Mouse (Mus musculus) liver, embryonic 13.5 days (tissue): Measurements from ENCODE around the gene Rcc2. TPM values are rescaled to one million over a fixed set of nuclear protein-coding genes. Genes with fewer than 3 reads are reported as not detected.
A peak's percentile ranks its signal among the peaks of the same experiment; 100 is the strongest.

Source experiments
- ATAC-seq: fragments of 200-750 bp; cut with Nextera tagmentation; 2 replicates; pipeline ENCODE4 v1.8.0; 2017; ENCODE audit warnings: low read depth, mild to moderate bottlenecking, moderate number of reproducible peaks, moderate library complexity
- DNase-seq: peaks from one replicate; pipeline ENCODE4 v3.0.0; 2022
- H3K27ac ChIP-seq: fragments of 300-500 bp; sonication (generic); 2 replicates; pipeline ENCODE4 v1.5.1; 2015; ENCODE audit warnings: moderate library complexity, mild to moderate bottlenecking, inconsistent platforms
- H3K27me3 ChIP-seq: fragments of 300-500 bp; sonication (generic); 2 replicates; pipeline ENCODE4 v1.6.1; 2015; ENCODE audit warnings: mild to moderate bottlenecking, inconsistent platforms
- H3K36me3 ChIP-seq: fragments of 300-500 bp; sonication (generic); 2 replicates; pipeline ENCODE4 v1.6.1; 2015; ENCODE audit warnings: mild to moderate bottlenecking, inconsistent platforms
- H3K4me1 ChIP-seq: fragments of 300-500 bp; sonication (generic); replicated peaks from 2 replicates; pipeline ENCODE4 v1.6.1; 2015; ENCODE audit warnings: inconsistent platforms
- H3K4me2 ChIP-seq: fragments of 300-500 bp; sonication (generic); 2 replicates; pipeline ENCODE4 v1.6.1; 2015; ENCODE audit warnings: inconsistent platforms, mild to moderate bottlenecking, moderate library complexity
- H3K4me3 ChIP-seq: fragments of 300-500 bp; sonication (generic); replicated peaks from 2 replicates; pipeline ENCODE4 v1.5.1; 2015; ENCODE audit warnings: mild to moderate bottlenecking, inconsistent platforms
- H3K9ac ChIP-seq: fragments of 300-500 bp; sonication (generic); 2 replicates; pipeline ENCODE4 v1.6.1; 2015; ENCODE audit warnings: mild to moderate bottlenecking, inconsistent platforms
- H3K9me3 ChIP-seq: fragments of 300-500 bp; sonication (generic); replicated peaks from 2 replicates; pipeline ENCODE4 v1.6.1; 2016; ENCODE audit warnings: inconsistent platforms
- WGBS: fragments of 180-500 bp; shearing (Covaris S2); methylation state at CpG from one replicate; pipeline ENCODE4 v1.1.7; 2015; ENCODE audit not compliant: insufficient replicate concordance; 5-methylcytosine and 5-hydroxymethylcytosine counted together
- polyA plus RNA-seq: library from polyadenylated mRNA; unstranded; fragments of >200 nt; fragmentation: Nextera tagmentation; extraction: Ambion mirVana; gene quantifications from 2 replicates; pipeline ENCODE4 v1.2.1, GENCODE M21; 2015

Gene Rcc2
- polyA plus RNA-seq, 1 experiment from 2014 or later, result 25.7 TPM

DNA sequence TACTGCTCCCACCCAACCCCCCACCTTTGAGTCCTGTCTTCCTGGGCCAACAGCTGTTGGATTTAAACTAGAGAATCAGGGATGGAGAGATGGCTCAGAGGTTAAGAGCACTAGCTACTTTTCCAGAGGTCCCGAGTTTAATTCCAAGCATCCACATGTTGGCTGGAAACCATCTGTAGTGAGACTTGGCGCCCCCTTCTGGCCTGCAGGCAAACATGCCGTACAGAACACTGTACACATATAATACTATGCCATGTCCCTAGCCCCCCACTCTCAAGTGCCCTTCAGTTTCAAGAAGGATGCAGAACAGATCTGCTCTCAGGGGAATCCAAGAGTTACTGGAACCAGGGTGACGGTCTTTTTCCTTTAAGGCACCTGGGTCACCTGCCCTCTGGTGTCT, 31.3 kb downstream of the Rcc2 start:
- no peak overlapping the region for H3K4me2 ChIP-seq
- H3K4me3 ChIP-seq, result no peak overlapping the region
- H3K27ac ChIP-seq, result no peak overlapping the region
- DNase-seq, result no peak
- 65% methylated on average over 4 of the region's 4 CpGs for WGBS
- H3K36me3 ChIP-seq, result no peaks in the 10 kb centered on the region
- H3K4me1 ChIP-seq, result 0 out of 2 replicates have a peak, but pooled peaks cover 2% of the 10 kb centered on the region
- no peak for ATAC-seq
- no peaks in the 10 kb centered on the region for H3K9me3 ChIP-seq
- no peaks in the 10 kb centered on the region for H3K27me3 ChIP-seq
- H3K9ac ChIP-seq, result no peak overlapping the region

DNA sequence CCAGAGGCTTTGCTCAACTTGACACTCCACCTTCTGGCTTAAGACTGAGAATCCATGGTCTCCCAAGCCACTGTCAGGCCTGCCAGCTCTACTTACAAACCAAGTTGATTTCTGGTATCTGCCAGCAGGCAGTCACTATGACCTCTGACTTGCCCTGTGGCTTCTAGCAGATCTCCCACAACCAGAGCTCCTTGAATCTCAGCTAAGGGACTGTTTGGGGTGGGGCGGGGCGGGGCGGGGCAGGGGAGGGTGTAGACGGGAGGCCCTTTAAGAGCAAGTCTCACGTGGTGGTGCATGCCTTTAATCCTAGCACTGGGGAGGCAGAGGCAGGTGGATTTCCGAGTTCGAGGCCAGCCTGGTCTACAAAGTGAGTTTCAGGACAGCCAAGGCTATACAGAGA, 32.5 kb downstream of the Rcc2 start:
- Histone ChIP-seq H3K4me2 (no peak overlapping the region), H3K9ac (no peak overlapping the region), H3K9me3 (no peaks in the 10 kb centered on the region), H3K27ac (no peak overlapping the region), H3K4me1 (0 out of 2 replicates have a peak, but pooled peaks cover 2% of the 10 kb centered on the region), H3K36me3 (no peaks in the 10 kb centered on the region), H3K27me3 (no peaks in the 10 kb centered on the region), H3K4me3 (no peak overlapping the region)
- peak; percentile 38 for DNase-seq
- WGBS, result 28% methylated on average over 7 of the region's 7 CpGs
- ATAC-seq, result 0 out of 2 replicates have a peak, but pooled peaks have one; percentile 15

DNA sequence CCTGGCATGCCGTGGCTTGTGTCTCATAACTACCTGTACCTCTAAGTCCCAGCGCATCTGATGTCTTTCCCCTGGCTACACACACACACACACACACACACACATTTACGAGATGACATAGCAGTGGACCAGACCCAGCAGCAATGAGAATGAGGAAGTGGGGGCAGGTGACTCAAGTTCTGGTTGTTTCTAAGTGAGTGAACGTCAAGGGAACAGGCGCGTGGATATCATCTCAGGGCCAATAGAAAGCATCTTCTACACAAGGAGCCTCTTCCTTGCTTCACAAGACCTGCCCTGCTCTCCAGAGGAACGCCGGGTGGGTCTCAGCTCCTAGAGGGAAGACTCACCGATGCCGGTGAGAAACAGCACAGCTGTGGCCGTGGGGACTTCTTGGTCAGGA, 40.3 kb downstream of the Rcc2 start:
- H3K9ac ChIP-seq, result no peak overlapping the region
- no peak overlapping the region for H3K27ac ChIP-seq
- no peaks in the 10 kb centered on the region for H3K9me3 ChIP-seq
- H3K27me3 ChIP-seq, result 0 out of 2 replicates have a peak, but pooled peaks cover 4% of the 10 kb centered on the region
- ATAC-seq, result no peak
- DNase-seq, result no peak
- 53% methylated on average over 11 of the region's 11 CpGs for WGBS
- no peak overlapping the region for H3K4me3 ChIP-seq
- H3K36me3 ChIP-seq, result no peaks in the 10 kb centered on the region
- H3K4me1 ChIP-seq, result no peaks in the 10 kb centered on the region
- no peak overlapping the region for H3K4me2 ChIP-seq

DNA sequence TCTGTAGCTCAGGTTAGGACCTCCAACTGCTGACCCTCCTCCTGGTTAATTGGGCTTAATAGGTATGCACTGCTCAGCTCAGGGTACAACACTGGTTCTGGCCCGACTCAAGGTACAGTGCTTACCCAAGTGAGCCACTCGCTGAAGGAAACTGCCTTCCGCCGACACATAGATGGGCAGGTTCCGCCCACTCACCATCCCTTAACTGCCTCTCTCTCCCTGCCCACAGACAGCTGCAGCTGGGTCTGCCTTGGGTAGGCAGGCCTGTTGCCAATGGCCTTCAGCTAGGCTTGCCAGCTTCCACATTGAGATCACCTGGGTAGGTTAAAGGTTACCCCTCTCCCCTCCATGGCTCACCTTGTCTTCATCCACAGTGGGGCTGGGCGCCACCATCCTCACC, 41.1 kb downstream of the Rcc2 start:
- WGBS, result 65% methylated on average over 6 of the region's 6 CpGs

DNA sequence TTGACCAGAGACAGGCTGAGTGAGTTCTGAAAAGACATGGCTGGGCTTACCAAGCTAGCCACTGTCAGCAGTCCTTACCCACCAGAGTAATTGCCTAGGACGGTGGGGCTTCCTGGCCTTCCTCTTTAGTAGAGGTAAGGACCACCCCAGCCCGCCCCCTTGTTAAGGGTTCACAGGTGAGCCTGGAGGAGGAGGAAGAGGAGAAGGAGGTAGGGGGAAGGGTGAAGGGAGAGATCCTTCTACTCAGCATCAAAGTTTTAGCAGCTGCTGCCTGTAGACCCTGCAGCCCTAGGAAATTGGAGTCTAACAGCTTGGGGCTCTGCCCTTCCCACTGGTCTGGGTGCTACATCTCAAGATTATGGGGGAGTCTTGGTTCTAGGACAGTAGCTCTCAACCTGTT, 42.2 kb downstream of the Rcc2 start, which contains the start of gene Padi6:
Gene Padi6, minus strand, starts transcription at position 101 of the 400 bp plus-strand sequence.
- Histone ChIP-seq H3K9me3 (no peaks in the 10 kb centered on the region), H3K27me3 (peaks cover 10% of the 10 kb centered on the region; the same call in 1 of the 2 replicates), H3K4me2 (no peak within 1 kb of the TSS), H3K4me1 (no peaks in the 10 kb centered on the region; the same call in 1 of the 2 replicates), H3K27ac (no peak within 1 kb of the TSS), H3K9ac (no peak within 1 kb of the TSS), H3K4me3 (no peak within 1 kb of the TSS), H3K36me3 (no peaks in the 10 kb centered on the region)
- DNase-seq (no peak), ATAC-seq (no peak)
- 47% methylated on average over 2 of the region's 2 CpGs for WGBS

More for the DNA sequence above, 41.1 kb downstream of the Rcc2 start:
- H3K4me3 ChIP-seq, result no peak overlapping the region
- H3K27ac ChIP-seq, result no peak overlapping the region
- H3K4me1 ChIP-seq, result no peaks in the 10 kb centered on the region
- H3K4me2 ChIP-seq, result no peak overlapping the region
- no peaks in the 10 kb centered on the region for H3K9me3 ChIP-seq
- DNase-seq, result no peak
- H3K36me3 ChIP-seq, result no peaks in the 10 kb centered on the region
- ATAC-seq, result no peak
- H3K9ac ChIP-seq, result no peak overlapping the region
- H3K27me3 ChIP-seq, result 0 out of 2 replicates have a peak, but pooled peaks cover 4% of the 10 kb centered on the region

DNA sequence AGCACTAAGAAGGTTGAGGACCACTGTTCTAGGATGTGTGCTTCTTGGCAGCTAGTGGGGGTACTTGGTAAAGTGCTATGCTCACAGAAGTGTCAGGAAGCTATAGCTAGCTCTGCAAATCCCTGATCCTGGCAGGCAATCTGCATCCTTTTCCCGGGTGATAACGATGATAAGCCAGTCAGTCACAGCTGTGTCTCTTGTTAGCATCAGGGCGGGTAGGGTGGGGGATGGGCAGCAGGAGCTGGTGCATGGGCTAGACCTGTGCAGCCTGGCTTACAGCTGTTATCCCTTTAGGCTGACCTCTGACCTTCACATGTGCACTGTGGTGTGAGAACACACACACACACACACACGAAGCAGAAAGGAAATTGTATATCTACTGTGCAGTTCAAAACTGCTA, 42.7 kb downstream of the Rcc2 start:
- H3K4me1 ChIP-seq, result peaks cover 3% of the 10 kb centered on the region
- H3K36me3 ChIP-seq, result no peaks in the 10 kb centered on the region
- peaks cover 16% of the 10 kb centered on the region; the same call in 1 of the 2 replicates for H3K27me3 ChIP-seq
- no peak overlapping the region for H3K27ac ChIP-seq
- no peak overlapping the region for H3K9ac ChIP-seq
- no peak for ATAC-seq
- H3K4me3 ChIP-seq, result no peak overlapping the region
- no peak for DNase-seq
- no peak overlapping the region for H3K4me2 ChIP-seq
- no peaks in the 10 kb centered on the region for H3K9me3 ChIP-seq
- 28% methylated on average over 4 of the region's 4 CpGs for WGBS

DNA sequence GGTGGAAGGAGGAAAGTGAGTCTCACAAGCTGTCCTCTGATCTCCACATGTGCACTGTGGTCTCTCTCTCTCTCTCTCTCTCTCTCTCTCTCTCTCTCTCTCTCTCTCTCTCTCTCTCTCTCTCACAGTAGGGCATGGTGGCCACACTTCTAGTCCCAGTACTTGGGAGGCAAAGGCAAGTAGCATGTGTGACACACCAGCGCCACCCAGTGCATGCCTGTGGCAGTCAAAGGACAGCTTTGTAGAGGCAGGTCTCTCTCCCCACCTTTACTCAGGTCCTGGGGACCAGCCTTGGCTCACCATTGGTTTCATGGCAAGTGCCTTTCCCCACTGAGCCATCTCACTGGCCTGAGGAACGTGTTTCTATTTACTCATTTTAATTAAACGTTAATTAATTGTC, 44.3 kb downstream of the Rcc2 start:
- ATAC-seq (0 out of 2 replicates have a peak, but pooled peaks have one; percentile 19), DNase-seq (peak; percentile 43)
- H3K4me1 ChIP-seq, result peaks cover 3% of the 10 kb centered on the region
- H3K36me3 ChIP-seq, result no peaks in the 10 kb centered on the region
- H3K27me3 ChIP-seq, result peaks cover 17% of the 10 kb centered on the region; the same call in 1 of the 2 replicates
- 10% methylated on average over 3 of the region's 3 CpGs for WGBS
- H3K9ac ChIP-seq, result no peak overlapping the region
- H3K9me3 ChIP-seq, result no peaks in the 10 kb centered on the region
- no peak overlapping the region for H3K27ac ChIP-seq
- H3K4me3 ChIP-seq, result no peak overlapping the region
- H3K4me2 ChIP-seq, result no peak overlapping the region

DNA sequence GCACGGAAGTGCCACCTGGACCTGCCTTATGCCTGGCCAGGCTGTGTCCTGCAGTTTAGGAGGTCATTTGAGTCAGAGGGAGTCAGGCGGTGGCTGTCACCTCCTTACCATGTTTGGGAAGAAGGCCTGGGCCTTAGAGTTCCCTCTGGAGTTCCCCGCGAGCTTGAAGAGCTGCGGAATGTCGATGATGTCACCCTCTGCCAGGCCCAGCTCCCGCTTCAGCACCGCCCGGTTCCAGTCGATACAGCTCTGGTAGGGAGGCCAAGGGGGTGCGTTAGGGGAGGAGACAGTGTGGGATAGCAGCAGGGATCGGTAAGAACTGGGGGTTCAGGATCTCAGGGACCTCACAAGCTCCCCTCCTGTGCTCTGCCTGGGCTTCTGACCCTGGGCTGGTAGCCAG, 47.6 kb downstream of the Rcc2 start:
- Histone ChIP-seq H3K4me1 (peaks cover 11% of the 10 kb centered on the region), H3K27me3 (peaks cover 17% of the 10 kb centered on the region; the same call in 1 of the 2 replicates), H3K9ac (no peak overlapping the region), H3K9me3 (no peaks in the 10 kb centered on the region), H3K4me2 (no peak overlapping the region), H3K4me3 (no peak overlapping the region), H3K27ac (no peak overlapping the region), H3K36me3 (no peaks in the 10 kb centered on the region)
- ATAC-seq, result no peak
- DNase-seq, result no peak
- WGBS, result 30% methylated on average over 12 of the region's 12 CpGs

DNA sequence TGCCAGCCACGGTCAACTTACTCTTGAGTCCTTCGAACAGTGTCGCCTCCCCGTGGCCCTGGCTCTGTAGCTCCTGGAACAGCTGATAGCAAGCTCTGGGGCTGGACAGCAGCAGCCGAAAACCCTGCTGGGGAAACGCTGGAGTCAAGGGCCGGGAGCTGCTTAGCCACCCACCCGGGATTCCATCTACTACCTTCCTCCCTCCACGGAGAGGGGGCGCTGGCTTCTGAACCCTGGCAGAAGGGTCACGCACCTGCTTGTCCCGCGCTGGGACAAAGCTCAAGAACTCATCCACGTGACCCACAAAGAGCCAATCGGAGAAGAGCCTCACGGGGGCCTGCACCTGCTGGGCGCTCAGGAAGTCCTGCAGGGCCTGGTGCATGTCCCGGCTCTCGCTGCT, 50.0 kb downstream of the Rcc2 start:
- Histone ChIP-seq H3K4me1 (peaks cover 11% of the 10 kb centered on the region), H3K27ac (no peak overlapping the region), H3K27me3 (peaks cover 12% of the 10 kb centered on the region), H3K9ac (no peak overlapping the region), H3K9me3 (no peaks in the 10 kb centered on the region), H3K4me3 (peak overlapping the region; percentile 26), H3K4me2 (peak overlapping the region; percentile 50), H3K36me3 (no peaks in the 10 kb centered on the region)
- WGBS, result 10% methylated on average over 19 of the region's 19 CpGs
- DNase-seq, result no peak
- peak; percentile 52 for ATAC-seq

DNA sequence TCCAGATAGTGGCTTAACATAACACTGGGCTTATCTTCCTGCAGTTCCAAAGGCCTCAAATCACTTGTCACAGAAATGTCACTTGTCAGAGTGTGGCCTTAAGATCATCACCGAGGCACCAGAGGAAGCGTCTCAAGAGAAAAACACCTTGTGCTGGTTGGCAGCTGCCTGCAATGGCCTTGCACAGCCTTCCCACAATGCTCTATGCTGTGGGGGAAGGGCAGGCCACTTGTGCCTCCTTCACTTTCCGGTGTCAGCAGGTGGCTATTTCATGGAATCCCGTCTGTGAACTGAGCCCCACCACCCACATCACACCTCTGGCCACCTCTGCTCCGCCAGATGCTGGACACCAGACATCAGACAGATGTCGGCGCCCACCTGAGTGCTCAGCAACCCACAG, 53.0 kb downstream of the Rcc2 start:
- DNase-seq (no peak), ATAC-seq (no peak)
- no peak overlapping the region for H3K9ac ChIP-seq
- H3K27me3 ChIP-seq, result no peaks in the 10 kb centered on the region; the same call in 1 of the 2 replicates
- no peaks in the 10 kb centered on the region for H3K36me3 ChIP-seq
- H3K9me3 ChIP-seq, result no peaks in the 10 kb centered on the region
- H3K4me3 ChIP-seq, result no peak overlapping the region
- WGBS, result 47% methylated on average over 7 of the region's 7 CpGs
- no peak overlapping the region for H3K4me2 ChIP-seq
- H3K27ac ChIP-seq, result no peak overlapping the region
- H3K4me1 ChIP-seq, result peaks cover 8% of the 10 kb centered on the region

DNA sequence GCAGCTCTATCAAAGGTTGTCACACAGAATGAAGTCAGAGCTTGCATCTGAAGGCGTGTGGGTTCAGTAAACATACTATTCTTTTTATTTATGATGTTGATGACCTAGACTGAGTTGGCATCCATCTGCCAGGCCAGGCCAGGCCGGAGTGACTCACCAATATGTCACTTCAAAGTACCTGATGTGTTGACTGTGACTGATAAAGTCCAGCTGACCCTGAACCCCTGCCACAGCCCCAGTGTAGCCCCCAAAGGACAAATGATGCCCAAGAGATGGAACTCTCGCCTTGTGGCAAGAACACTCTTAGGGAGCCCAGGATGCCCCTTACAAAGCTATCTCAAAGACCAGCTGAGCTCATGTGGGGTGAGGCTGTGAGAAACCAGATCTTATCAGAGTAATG, 55.5 kb downstream of the Rcc2 start:
- Histone ChIP-seq H3K27ac (no peak overlapping the region), H3K9me3 (no peaks in the 10 kb centered on the region), H3K4me2 (no peak overlapping the region), H3K9ac (no peak overlapping the region), H3K27me3 (no peaks in the 10 kb centered on the region; the same call in 1 of the 2 replicates), H3K4me3 (no peak overlapping the region), H3K36me3 (no peaks in the 10 kb centered on the region), H3K4me1 (no peaks in the 10 kb centered on the region)
- no peak for DNase-seq
- no peak for ATAC-seq
- WGBS, result 47% methylated on average over 3 of the region's 3 CpGs

DNA sequence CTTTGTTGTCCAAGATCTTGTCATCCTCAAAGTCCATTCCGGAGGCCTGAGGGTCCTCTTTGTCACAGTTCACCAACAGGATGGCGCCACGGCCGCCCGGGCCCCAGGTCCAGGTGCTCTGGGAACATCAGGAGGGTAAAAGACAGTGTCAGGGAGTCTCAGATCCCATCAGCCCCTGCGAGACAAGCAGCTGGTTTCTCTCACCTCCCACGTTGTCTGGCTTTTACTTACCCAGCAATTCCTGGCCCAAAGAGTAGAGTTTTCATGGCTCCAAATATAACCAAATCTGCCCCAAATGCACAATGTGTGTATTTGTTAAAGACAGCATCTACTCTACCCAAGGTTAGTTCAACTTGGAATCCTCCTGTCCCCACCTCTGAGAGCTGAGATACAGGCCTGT, 61.3 kb downstream of the Rcc2 start:
- Histone ChIP-seq H3K9me3 (no peaks in the 10 kb centered on the region), H3K36me3 (no peaks in the 10 kb centered on the region), H3K4me2 (no peak overlapping the region), H3K4me3 (no peak overlapping the region), H3K4me1 (peaks cover 3% of the 10 kb centered on the region; the same call in 1 of the 2 replicates), H3K9ac (no peak overlapping the region), H3K27ac (no peak overlapping the region), H3K27me3 (no peaks in the 10 kb centered on the region)
- no peak for ATAC-seq
- 72% methylated on average over 7 of the region's 7 CpGs for whole genome bisulfite sequencing
- no peak for DNase-seq
